Mouse (Mus musculus) midbrain, embryonic 14.5 days (tissue): Measurements from ENCODE around the gene Trmt11. TPM values are rescaled to one million over a fixed set of nuclear protein-coding genes. Genes with fewer than 3 reads are reported as not detected.

Source experiments
- ATAC-seq: fragments of 200-750 bp; cut with Nextera tagmentation; 2 replicates; pipeline ENCODE4 v1.8.0; 2017; ENCODE audit warnings: moderate number of reproducible peaks, moderate library complexity; ENCODE audit not compliant: low FRiP score, low TSS enrichment
- DNase-seq: peaks from one replicate; pipeline ENCODE4 v3.0.0-alpha.2; 2015
- H3K27ac ChIP-seq: fragments of 300-500 bp; sonication (generic); replicated peaks from 2 replicates; pipeline ENCODE4 v1.5.1; 2014; ENCODE audit warnings: mild to moderate bottlenecking, low read depth, low read length, moderate library complexity
- H3K27me3 ChIP-seq: fragments of 300-500 bp; sonication (generic); 2 replicates; pipeline ENCODE4 v1.6.1; 2014; ENCODE audit warnings: low read length, control low read depth, mixed read lengths; ENCODE audit not compliant: control insufficient read depth, insufficient read depth
- H3K36me3 ChIP-seq: fragments of 300-500 bp; sonication (generic); 2 replicates; pipeline ENCODE4 v1.6.1; 2014; ENCODE audit warnings: low read length, control low read depth; ENCODE audit not compliant: control insufficient read depth, insufficient read depth
- H3K4me1 ChIP-seq: fragments of 300-500 bp; sonication (generic); 2 replicates; pipeline ENCODE4 v1.6.1; 2014; ENCODE audit warnings: mild to moderate bottlenecking, antibody characterized with exemption, low read length, control low read depth; ENCODE audit not compliant: control insufficient read depth, insufficient read depth
- H3K4me2 ChIP-seq: fragments of 300-500 bp; sonication (generic); 2 replicates; pipeline ENCODE4 v1.6.1; 2014; ENCODE audit warnings: mild to moderate bottlenecking, low read length, moderate library complexity
- H3K4me3 ChIP-seq: fragments of 300-500 bp; sonication (generic); replicated peaks from 2 replicates; pipeline ENCODE4 v1.5.1; 2014; ENCODE audit warnings: low read depth, low read length
- H3K9ac ChIP-seq: fragments of 300-500 bp; sonication (generic); replicated peaks from 2 replicates; pipeline ENCODE4 v1.6.1; 2014; ENCODE audit warnings: mild to moderate bottlenecking, low read length, moderate library complexity
- H3K9me3 ChIP-seq: fragments of 300-500 bp; sonication (generic); 2 replicates; pipeline ENCODE4 v1.6.1; 2016; ENCODE audit warnings: low read length, control low read depth, mixed read lengths; ENCODE audit not compliant: control insufficient read depth
- WGBS: fragments of 180-500 bp; shearing (Covaris S2); extraction: QIAGEN DNeasy Blood & Tissue Kit; methylation state at CpG from one replicate; pipeline ENCODE4 v1.1.7; 2014; 5-methylcytosine and 5-hydroxymethylcytosine counted together
- polyA plus RNA-seq: library from polyadenylated mRNA; unstranded; fragments of >200 nt; fragmentation: Nextera tagmentation; extraction: Ambion mirVana; gene quantifications from 2 replicates; pipeline ENCODE4 v1.2.1, GENCODE M21; 2014

The Trmt11 gene
- polyA plus RNA-seq, 1 experiment from 2014 or later = 19.7 TPM

DNA sequence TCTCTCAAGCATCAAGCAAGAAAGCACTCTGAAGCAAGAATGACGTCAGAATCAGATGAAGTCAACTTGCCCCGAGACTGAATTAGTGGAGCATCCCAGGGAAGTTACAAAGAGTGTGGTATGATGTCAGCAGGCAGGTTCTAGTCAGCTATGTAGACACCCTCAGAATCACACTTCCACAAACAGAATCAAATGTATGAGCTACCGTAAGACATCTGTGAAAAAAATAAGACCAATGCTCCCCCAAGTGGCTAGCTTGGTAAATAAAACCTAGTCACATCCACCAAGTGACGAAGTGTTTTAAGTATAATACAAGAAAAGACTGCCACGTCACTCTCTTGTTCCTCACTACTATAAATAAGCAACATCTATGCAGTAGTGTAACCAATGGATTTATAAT, 13.5 kb downstream of the Trmt11 start:
- DNase-seq (peak; percentile 67), ATAC-seq (no peak)
- Histone ChIP-seq H3K4me1 (no peaks in the 10 kb centered on the region), H3K4me3 (no peak overlapping the region), H3K9me3 (no peaks in the 10 kb centered on the region), H3K27me3 (no peaks in the 10 kb centered on the region), H3K4me2 (no peak overlapping the region), H3K36me3 (peaks cover 45% of the 10 kb centered on the region), H3K9ac (no peak overlapping the region), H3K27ac (no peak overlapping the region)
- 73% methylated on average over 5 of the region's 5 CpGs for WGBS

DNA sequence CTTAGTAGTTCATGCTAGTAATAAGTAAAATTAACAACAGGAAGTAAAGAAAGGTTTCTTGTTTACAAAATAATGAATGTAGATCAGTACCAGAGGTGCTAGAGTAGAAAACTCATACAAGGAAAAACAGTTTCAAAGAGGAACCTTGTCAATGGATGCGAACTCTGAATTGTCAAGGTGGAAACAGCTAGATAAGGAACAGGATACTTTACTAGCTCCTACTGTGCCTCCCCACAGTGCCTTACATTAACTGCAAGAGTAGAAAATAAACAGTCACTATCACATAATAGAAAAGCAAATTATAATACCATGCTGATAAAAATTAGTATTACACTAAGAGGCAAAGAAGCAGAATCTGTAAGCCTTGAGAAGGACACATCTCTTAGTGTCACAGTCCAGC, 14.9 kb downstream of the Trmt11 start:
- peaks cover 45% of the 10 kb centered on the region for H3K36me3 ChIP-seq
- 95% methylated on average over 1 of the region's 1 CpGs for WGBS
- H3K4me2 ChIP-seq = no peak overlapping the region
- DNase-seq (no peak), ATAC-seq (no peak)
- H3K27ac ChIP-seq = no peak overlapping the region
- H3K4me3 ChIP-seq = no peak overlapping the region
- H3K27me3 ChIP-seq = no peaks in the 10 kb centered on the region
- H3K9me3 ChIP-seq = no peaks in the 10 kb centered on the region
- no peaks in the 10 kb centered on the region for H3K4me1 ChIP-seq
- no peak overlapping the region for H3K9ac ChIP-seq

DNA sequence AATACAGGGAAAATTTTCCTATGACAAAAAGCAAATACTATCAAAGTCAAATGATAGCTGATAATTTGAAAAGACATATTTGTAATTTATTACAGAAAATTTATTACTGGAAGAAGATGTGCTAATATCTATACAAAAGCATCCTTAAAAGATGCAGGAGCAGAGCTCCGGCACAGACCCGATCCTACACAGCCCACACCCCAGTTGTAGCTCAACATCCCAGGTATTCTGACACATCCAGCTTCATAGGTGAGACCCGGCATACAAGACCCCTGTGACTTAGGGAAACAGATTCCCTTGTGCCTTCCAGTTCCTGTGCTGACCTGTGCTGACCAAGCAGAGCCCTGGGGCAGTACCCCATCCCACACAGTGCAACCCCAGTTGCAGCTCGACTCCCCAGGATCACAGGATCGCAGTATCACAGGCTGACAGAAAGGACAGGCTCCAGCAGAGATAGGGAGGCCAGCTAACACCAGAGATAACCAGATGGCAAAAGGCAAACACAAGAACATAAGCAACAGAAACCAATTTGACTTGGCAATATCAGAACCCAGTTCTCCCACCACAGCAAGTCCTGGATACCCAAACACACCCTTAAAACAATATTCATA, 22.8 kb downstream of the Trmt11 start:
- H3K9me3 ChIP-seq = no peaks in the 10 kb centered on the region
- H3K4me3 ChIP-seq = no peak overlapping the region
- WGBS = 96% methylated on average over 5 of the region's 5 CpGs
- ATAC-seq (no peak), DNase-seq (no peak)
- H3K36me3 ChIP-seq = peaks cover 11% of the 10 kb centered on the region; the same call in 1 of the 2 replicates
- H3K9ac ChIP-seq = no peak overlapping the region
- H3K27ac ChIP-seq = no peak overlapping the region
- H3K27me3 ChIP-seq = no peaks in the 10 kb centered on the region
- H3K4me1 ChIP-seq = no peaks in the 10 kb centered on the region
- no peak overlapping the region for H3K4me2 ChIP-seq

- DNase-seq = no peak
- Histone ChIP-seq H3K4me3 (no peak overlapping the region), H3K4me1 (no peaks in the 10 kb centered on the region), H3K4me2 (no peak overlapping the region), H3K27me3 (no peaks in the 10 kb centered on the region), H3K36me3 (peaks cover 30% of the 10 kb centered on the region), H3K27ac (no peak overlapping the region), H3K9me3 (no peaks in the 10 kb centered on the region), H3K9ac (no peak overlapping the region)
- ATAC-seq = no peak
These were observed 34.2 kb downstream of the Trmt11 start for GRCm38 (mm10) chr10:30566364-30566763.

GRCm38 (mm10) chr10:30564651-30565050, 35.9 kb downstream of the Trmt11 start:
- H3K36me3 ChIP-seq = peaks cover 45% of the 10 kb centered on the region
- no peak overlapping the region for H3K4me2 ChIP-seq
- no peak overlapping the region for H3K9ac ChIP-seq
- H3K4me1 ChIP-seq = no peaks in the 10 kb centered on the region
- no peak overlapping the region for H3K4me3 ChIP-seq
- ATAC-seq (no peak; the same call in 1 of the 2 replicates), DNase-seq (no peak)
- no peak overlapping the region for H3K27ac ChIP-seq
- 98% methylated on average over 3 of the region's 3 CpGs for WGBS
- H3K9me3 ChIP-seq = no peaks in the 10 kb centered on the region
- no peaks in the 10 kb centered on the region for H3K27me3 ChIP-seq

DNA sequence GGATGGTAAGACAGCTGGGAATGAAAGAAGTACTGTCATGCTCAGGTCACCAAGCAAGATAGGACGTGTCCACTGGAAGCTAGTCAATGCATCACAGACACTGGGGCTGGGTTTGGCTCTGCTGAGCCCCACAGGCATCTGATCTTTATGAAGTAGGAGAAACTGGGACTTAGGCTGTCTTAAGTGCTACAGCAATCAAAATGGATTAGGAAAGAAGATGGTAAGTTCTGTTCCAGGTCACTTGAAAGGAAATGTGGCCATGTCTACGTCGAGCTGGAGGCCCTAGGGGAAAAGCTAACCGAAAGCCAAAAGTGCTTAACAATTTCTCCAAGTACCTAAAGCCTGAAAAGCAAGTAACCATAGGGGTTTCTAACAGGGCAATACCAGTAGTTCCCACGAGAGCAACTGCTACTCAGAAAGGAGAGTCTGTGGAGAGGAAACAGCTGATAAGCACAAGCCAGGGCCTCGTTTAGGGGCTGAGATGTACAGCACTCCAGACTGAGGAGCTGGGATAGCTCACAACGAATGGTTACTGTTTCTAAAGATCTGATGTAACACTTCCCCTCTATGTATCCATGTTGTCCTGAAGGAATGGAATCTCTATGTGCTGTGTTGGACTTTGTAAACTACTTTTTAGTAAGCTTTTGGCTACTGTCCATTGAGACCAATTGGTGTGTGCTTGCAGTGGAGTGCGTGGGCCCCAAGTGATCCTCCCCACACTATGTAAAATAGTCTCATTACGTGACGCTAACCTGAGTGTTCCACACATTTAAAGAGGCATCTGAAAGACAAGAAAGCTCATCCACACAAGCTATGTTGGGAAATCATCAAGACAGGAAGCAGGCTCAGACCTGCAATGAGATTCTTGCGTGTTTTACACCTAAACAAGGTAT, 44.6 kb downstream of the Trmt11 start:
- no peaks in the 10 kb centered on the region for H3K4me1 ChIP-seq
- no peaks in the 10 kb centered on the region for H3K27me3 ChIP-seq
- no peaks in the 10 kb centered on the region for H3K9me3 ChIP-seq
- no peak for ATAC-seq
- H3K9ac ChIP-seq = no peak overlapping the region
- peaks cover 47% of the 10 kb centered on the region for H3K36me3 ChIP-seq
- WGBS = 95% methylated on average over 11 of the region's 11 CpGs
- no peak overlapping the region for H3K4me2 ChIP-seq
- H3K27ac ChIP-seq = no peak overlapping the region
- H3K4me3 ChIP-seq = no peak overlapping the region
- no peak for DNase-seq

DNA sequence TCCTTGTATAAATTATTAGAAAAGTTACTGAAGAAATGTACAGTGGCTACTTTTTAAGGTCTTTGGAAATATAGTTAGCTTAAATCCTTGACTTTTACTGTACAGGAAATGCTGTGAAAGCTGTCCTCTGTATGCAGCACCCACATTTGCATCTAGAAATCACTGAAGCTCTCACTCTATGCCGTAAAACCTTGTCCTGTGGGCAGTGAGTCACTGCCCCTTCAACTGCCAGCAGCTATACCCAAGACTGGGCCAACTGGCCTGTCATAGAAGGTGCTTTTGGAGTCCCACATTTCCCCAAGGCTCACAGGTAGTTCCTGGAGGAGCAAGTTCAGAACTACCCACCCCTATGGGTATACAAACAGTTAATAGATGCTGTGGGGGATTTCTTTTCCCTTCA, 48.2 kb downstream of the Trmt11 start:
- Histone ChIP-seq H3K4me3 (no peak overlapping the region), H3K9ac (no peak overlapping the region), H3K27ac (no peak overlapping the region), H3K4me2 (no peak overlapping the region), H3K27me3 (no peaks in the 10 kb centered on the region), H3K36me3 (peaks cover 39% of the 10 kb centered on the region), H3K4me1 (no peaks in the 10 kb centered on the region), H3K9me3 (no peaks in the 10 kb centered on the region)
- WGBS = 89% methylated on average over 1 of the region's 1 CpGs
- ATAC-seq = no peak
- no peak for DNase-seq

DNA sequence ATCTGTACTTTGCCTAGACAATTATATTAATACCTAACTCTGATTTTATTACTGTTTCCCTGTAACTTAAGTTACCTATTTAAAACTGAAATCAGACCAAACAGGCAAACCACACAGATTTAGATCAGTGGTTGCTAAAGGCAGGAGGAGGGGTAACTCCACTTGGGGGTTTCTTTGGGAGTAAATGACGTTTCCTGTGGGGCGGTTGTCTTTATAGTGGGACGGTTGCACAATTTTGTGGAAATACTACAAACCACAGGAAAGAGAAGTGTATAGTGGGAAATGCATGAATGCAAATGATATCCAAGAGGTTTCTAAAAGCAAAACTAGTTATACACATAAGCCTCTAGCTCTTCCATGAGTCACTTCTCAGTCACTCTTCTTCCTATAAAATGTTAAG, 50.6 kb downstream of the Trmt11 start:
- no peak for ATAC-seq
- no peak overlapping the region for H3K9ac ChIP-seq

DNA sequence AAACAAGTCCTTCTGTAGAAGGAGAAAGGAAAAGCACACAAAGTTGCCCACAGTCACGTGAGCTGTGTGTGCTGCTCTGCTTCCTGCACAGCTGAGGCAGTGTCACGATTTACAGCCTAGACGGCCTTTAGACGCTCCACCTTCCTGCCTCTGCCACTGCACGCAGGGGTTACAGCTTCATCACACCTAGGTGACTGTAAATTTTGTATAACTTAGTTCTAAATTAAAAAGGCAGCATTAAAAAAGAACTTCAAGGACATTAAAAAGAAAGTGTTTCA, 62.1 kb downstream of the Trmt11 start:
- Histone ChIP-seq H3K9ac (no peak overlapping the region), H3K27me3 (no peaks in the 10 kb centered on the region), H3K36me3 (peaks cover 22% of the 10 kb centered on the region), H3K27ac (no peak overlapping the region), H3K4me2 (no peak overlapping the region), H3K4me3 (no peak overlapping the region), H3K9me3 (no peaks in the 10 kb centered on the region), H3K4me1 (no peaks in the 10 kb centered on the region)
- 91% methylated on average over 5 of the region's 5 CpGs for WGBS
- ATAC-seq = no peak
- no peak for DNase-seq

More for the DNA sequence above, 50.6 kb downstream of the Trmt11 start:
- WGBS = 89% methylated on average over 3 of the region's 3 CpGs
- H3K27ac ChIP-seq = no peak overlapping the region
- no peak overlapping the region for H3K4me2 ChIP-seq
- no peak for DNase-seq
- H3K9me3 ChIP-seq = no peaks in the 10 kb centered on the region
- peaks cover 38% of the 10 kb centered on the region for H3K36me3 ChIP-seq
- H3K27me3 ChIP-seq = no peaks in the 10 kb centered on the region
- no peak overlapping the region for H3K4me3 ChIP-seq
- no peaks in the 10 kb centered on the region for H3K4me1 ChIP-seq
